Mouse (Mus musculus) spleen, adult 2 months (tissue): Measurements from ENCODE around the gene Fgfr1op2. TPM values are rescaled to one million over a fixed set of nuclear protein-coding genes. Genes with fewer than 3 reads are reported as not detected.

Source experiments
- DNase-seq, 2 experiments: peaks; one replicate each; pipeline versions ENCODE4 v3.0.0 to v3.0.0-alpha.2; 2012 to 2021; ENCODE audit warnings: low spot score in 2 of 2, low read depth in 1 of 2
- H3K27ac ChIP-seq: fragments of 200-500 bp; 2 replicates; pipeline ENCODE4 v1.5.1; 2012; ENCODE audit warnings: low read length, inconsistent platforms; ENCODE audit not compliant: insufficient read depth
- H3K27me3 ChIP-seq: fragments of 200-500 bp; 2 replicates; pipeline ENCODE4 v1.6.1; 2012; ENCODE audit warnings: mild to moderate bottlenecking, moderate library complexity, low read length, inconsistent platforms; ENCODE audit not compliant: control insufficient read depth, insufficient read depth
- H3K36me3 ChIP-seq: fragments of 200-500 bp; 2 replicates; pipeline ENCODE4 v1.6.1; 2012; ENCODE audit warnings: mild to moderate bottlenecking, low read length, inconsistent platforms; ENCODE audit not compliant: control insufficient read depth, insufficient read depth
- H3K4me1 ChIP-seq: fragments of 200-500 bp; 2 replicates; pipeline ENCODE4 v1.6.1; 2011; ENCODE audit warnings: inconsistent platforms; ENCODE audit not compliant: control insufficient read depth, insufficient read depth, insufficient read length
- H3K4me3 ChIP-seq: fragments of 200-500 bp; 2 replicates; pipeline ENCODE4 v1.5.1; 2011; ENCODE audit warnings: mild to moderate bottlenecking, inconsistent platforms; ENCODE audit not compliant: insufficient read depth, insufficient read length; ENCODE audit errors: extremely low read depth
- CTCF ChIP-seq: fragments of 200-500 bp; IDR thresholded peaks from 2 replicates; pipeline ENCODE4 v1.5.1; 2011; ENCODE audit warnings: mild to moderate bottlenecking, inconsistent platforms; ENCODE audit not compliant: insufficient read depth, insufficient read length, insufficient replicate concordance; ENCODE audit errors: extremely low read depth
- POLR2A ChIP-seq: fragments of 200-500 bp; IDR thresholded peaks from 2 replicates; pipeline ENCODE4 v1.6.1; 2011; ENCODE audit warnings: low read depth, low read length, inconsistent platforms
- WGBS: fragments of 180-500 bp; shearing (Covaris S2); methylation state at CpG from one replicate; pipeline ENCODE4 v1.1.7; 2018; 5-methylcytosine and 5-hydroxymethylcytosine counted together
- polyA plus RNA-seq: library from polyadenylated mRNA; depleted of rRNA; stranded (reverse); fragments of >200 nt; gene quantifications from 2 replicates; pipeline ENCODE4 v1.2.3, GENCODE M21; 2012

The Fgfr1op2 gene
- polyA plus RNA-seq, 1 experiment = 58.6 TPM

- no peak for DNase-seq
- H3K4me3 ChIP-seq = no peak overlapping the region
- H3K27me3 ChIP-seq = no peaks in the 10 kb centered on the region
- H3K36me3 ChIP-seq = peaks cover 21% of the 10 kb centered on the region
- H3K27ac ChIP-seq = no peak overlapping the region
- TF ChIP-seq POLR2A (no peak), CTCF (no peak)
- WGBS = 93% methylated on average over 5 of the region's 5 CpGs
- H3K4me1 ChIP-seq = peaks cover 2% of the 10 kb centered on the region
Measured at GRCm38 (mm10) chr6:146585134-146585533, 8.1 kb downstream of the Fgfr1op2 start.

GRCm38 (mm10) chr6:146602601-146603000 is 25.6 kb downstream of the Fgfr1op2 start:
- TF ChIP-seq CTCF = no peak
- no peak for TF ChIP-seq POLR2A
- Histone ChIP-seq H3K27me3 (no peaks in the 10 kb centered on the region), H3K36me3 (peaks cover 29% of the 10 kb centered on the region), H3K4me3 (no peak overlapping the region), H3K4me1 (no peaks in the 10 kb centered on the region), H3K27ac (no peak overlapping the region)
- 78% methylated on average over 4 of the region's 4 CpGs for WGBS
- DNase-seq = no peak

- WGBS = 90% methylated on average over 10 of the region's 10 CpGs
- no peak overlapping the region for H3K4me3 ChIP-seq
- H3K27ac ChIP-seq = no peak overlapping the region
- H3K4me1 ChIP-seq = no peaks in the 10 kb centered on the region
- DNase-seq = no peak
- peaks cover 29% of the 10 kb centered on the region for H3K36me3 ChIP-seq
- no peak for TF ChIP-seq CTCF
- TF ChIP-seq POLR2A = no peak
- no peaks in the 10 kb centered on the region for H3K27me3 ChIP-seq
Measured at GRCm38 (mm10) chr6:146603651-146604050, 26.6 kb downstream of the Fgfr1op2 start.

- WGBS = 91% methylated on average over 6 of the region's 6 CpGs
- Histone ChIP-seq H3K4me1 (no peaks in the 10 kb centered on the region), H3K27me3 (no peaks in the 10 kb centered on the region), H3K36me3 (peaks cover 4% of the 10 kb centered on the region; the same call in 1 of the 2 replicates), H3K4me3 (no peak overlapping the region), H3K27ac (no peak overlapping the region)
- TF ChIP-seq POLR2A (no peak), CTCF (no peak)
- no peak for DNase-seq
Measured at GRCm38 (mm10) chr6:146611385-146611784, 34.4 kb downstream of the Fgfr1op2 start.

GRCm38 (mm10) chr6:146611897-146612296 is 34.9 kb downstream of the Fgfr1op2 start:
- Histone ChIP-seq H3K4me1 (no peaks in the 10 kb centered on the region), H3K27ac (peak overlapping the region; percentile 24; the same call in 1 of the 2 replicates), H3K4me3 (no peak overlapping the region), H3K27me3 (no peaks in the 10 kb centered on the region), H3K36me3 (peaks cover 4% of the 10 kb centered on the region; the same call in 1 of the 2 replicates)
- 86% methylated on average over 7 of the region's 7 CpGs for WGBS
- no peak for TF ChIP-seq POLR2A
- no peak for TF ChIP-seq CTCF
- no peak for DNase-seq

- peaks cover 4% of the 10 kb centered on the region; the same call in 1 of the 2 replicates for H3K36me3 ChIP-seq
Measured at GRCm38 (mm10) chr6:146612736-146613135, 35.7 kb downstream of the Fgfr1op2 start.

GRCm38 (mm10) chr6:146613907-146614306 is 36.9 kb downstream of the Fgfr1op2 start:
- H3K27ac ChIP-seq = no peak overlapping the region
- H3K4me3 ChIP-seq = no peak overlapping the region
- no peaks in the 10 kb centered on the region for H3K4me1 ChIP-seq
- H3K36me3 ChIP-seq = peaks cover 7% of the 10 kb centered on the region; the same call in 1 of the 2 replicates
- H3K27me3 ChIP-seq = no peaks in the 10 kb centered on the region
- 92% methylated on average over 5 of the region's 5 CpGs for WGBS
- no peak for TF ChIP-seq CTCF
- TF ChIP-seq POLR2A = no peak
- DNase-seq = no peak

More at GRCm38 (mm10) chr6:146612736-146613135, 35.7 kb downstream of the Fgfr1op2 start:
- Histone ChIP-seq H3K27me3 (no peaks in the 10 kb centered on the region), H3K4me1 (no peaks in the 10 kb centered on the region), H3K4me3 (no peak overlapping the region), H3K27ac (no peak overlapping the region)
- WGBS = 94% methylated on average over 5 of the region's 5 CpGs
- TF ChIP-seq POLR2A (no peak), CTCF (no peak)
- no peak for DNase-seq
